ENCODE assay signal across 40 mouse cellular contexts in genomic region chr4:63589987-63590386, GRCm38 (mm10). TPM values are rescaled to one million over a fixed set of nuclear protein-coding genes. Genes with fewer than 3 reads are reported as not detected.
DNase-seq lines count a peak whose midpoint lies in the region; ATAC-seq lines count a peak whose summit lies in the region.
"Had no signal": no experiment of that assay in that cellular context is flagged by ENCODE, and none has a peak within 500 bp of the region (broad histone marks: within the 10 kb centered on the region; RNA-seq: fewer than 3 reads in every experiment).

No protein-coding gene starts in this region.

- no peaks in the 10 kb centered on the region; the same call in 1 of the 2 replicates for H3K4me1 ChIP-seq in heart, embryonic 11.5 days (ENCODE audit: control insufficient read depth, insufficient read depth, low read length)
- H3K4me1 ChIP-seq: hindbrain, embryonic 13.5 days; limb, embryonic 15.5 days; megakaryocyte, embryonic 14.5 days; midbrain, embryonic 12.5 days had no signal

- no peak overlapping the region for H3K4me3 ChIP-seq in heart, embryonic 11.5 days (ENCODE audit: low read depth, low read length)
- H3K4me3 ChIP-seq: erythroblast, embryonic 14.5 days; gastrocnemius, adult 2 months; heart, embryonic 10.5 days; hindbrain, embryonic 13.5 days; kidney, embryonic 15.5 days; layer of hippocampus, adult 2 months; limb, embryonic 15.5 days; liver, embryonic 13.5 days; megakaryocyte, embryonic 14.5 days; midbrain, embryonic 12.5 days had no signal

- no peak overlapping the region for H3K4me2 ChIP-seq in heart, embryonic 11.5 days
- H3K4me2 ChIP-seq: hindbrain, embryonic 13.5 days; kidney, embryonic 15.5 days; limb, embryonic 15.5 days; liver, embryonic 13.5 days; midbrain, embryonic 12.5 days had no signal

- no peaks in the 10 kb centered on the region for H3K36me3 ChIP-seq in splenic B cell, adult 2 months (ENCODE audit: control insufficient read depth, insufficient read depth, low read length, poor library complexity, severe bottlenecking)
- no peaks in the 10 kb centered on the region for H3K36me3 ChIP-seq in heart, embryonic 11.5 days (ENCODE audit: control insufficient read depth, insufficient read depth, low read length)
- H3K36me3 ChIP-seq: heart, embryonic 10.5 days; hindbrain, embryonic 13.5 days; kidney, embryonic 15.5 days; limb, embryonic 15.5 days; liver, embryonic 13.5 days; midbrain, embryonic 12.5 days had no signal

- H3K27ac ChIP-seq in heart, embryonic 11.5 days (ENCODE audit: low read depth, low read length), result no peak overlapping the region
- H3K27ac ChIP-seq: gastrocnemius, adult 2 months; heart, embryonic 10.5 days; hindbrain, embryonic 13.5 days; kidney, embryonic 15.5 days; layer of hippocampus, adult 2 months; limb, embryonic 15.5 days; liver, embryonic 13.5 days; midbrain, embryonic 12.5 days had no signal

- H3K9me3 ChIP-seq in heart, embryonic 11.5 days (replicated peaks; ENCODE audit: control insufficient read depth, low read length), result no peaks in the 10 kb centered on the region
- H3K9me3 ChIP-seq: heart, embryonic 10.5 days; hindbrain, embryonic 13.5 days; kidney, embryonic 15.5 days; limb, embryonic 15.5 days; liver, embryonic 13.5 days; megakaryocyte, embryonic 14.5 days; midbrain, embryonic 12.5 days had no signal

- DNase-seq in CD4-positive, CD25-positive, alpha-beta regulatory T cell, adult 2 months (ENCODE audit: low read depth, low spot score), result peak; percentile 12
- DNase-seq in splenic B cell, adult 2 months (ENCODE audit: low read depth, low spot score), result peak; percentile 36
- no peak for DNase-seq in urinary bladder, postnatal 14 days (ENCODE audit: low spot score)
- DNase-seq: adrenal gland, adult 8-10 months; cerebellum, adult 11 months; cerebellum, adult 9-10 months; gastrocnemius, adult 2 months; heart, postnatal 36 days; kidney, adult 18-20 months; kidney, postnatal 36 days; left cerebral cortex, postnatal 4 days; liver, embryonic 13.5 days; lung, adult 18-20 months; right cerebral cortex, postnatal 25 days; thymus, postnatal 14 days had no signal

- no peak for ATAC-seq in CD4-positive, CD25-positive, alpha-beta regulatory T cell, adult 4 months
- peak; percentile 94 for ATAC-seq in common myeloid progenitor, adult 5-6 weeks (replicated peaks; ENCODE audit: low read depth, poor library complexity, severe bottlenecking)
- peak; percentile 82 for ATAC-seq in megakaryocyte, adult 5-6 weeks (ENCODE audit: poor library complexity, severe bottlenecking)
- ATAC-seq in heart, embryonic 11.5 days (replicated peaks; ENCODE audit: insufficient number of reproducible peaks, low FRiP score, low TSS enrichment), result no peak
- no peak for ATAC-seq in inflammation-experienced regulatory T-cells, adult 6 months
- ATAC-seq: forebrain, embryonic 16.5 days; lung, postnatal 0 days had no signal

- H3K9ac ChIP-seq in heart, embryonic 11.5 days (ENCODE audit: low read depth, low read length), result no peak overlapping the region
- H3K9ac ChIP-seq: hindbrain, embryonic 13.5 days; kidney, embryonic 15.5 days; limb, embryonic 15.5 days; liver, embryonic 13.5 days; midbrain, embryonic 12.5 days had no signal

- 80% methylated on average over 7 of the region's 7 CpGs for WGBS in heart, embryonic 11.5 days (ENCODE audit: insufficient replicate concordance)

- H3K27me3 ChIP-seq in splenic B cell, adult 2 months (ENCODE audit: control insufficient read depth, insufficient read depth, low read length, poor library complexity, severe bottlenecking), result no peaks in the 10 kb centered on the region
- H3K27me3 ChIP-seq in heart, embryonic 11.5 days (ENCODE audit: control insufficient read depth, insufficient read depth, low read length), result no peaks in the 10 kb centered on the region
- H3K27me3 ChIP-seq: hindbrain, embryonic 13.5 days; kidney, embryonic 15.5 days; limb, embryonic 15.5 days; liver, embryonic 13.5 days; midbrain, embryonic 12.5 days had no signal

RNA-seq across cellular contexts. Expression of gene Gm11213, which starts 15.1 kb away (rescaled TPM):
- not detected for polyA plus RNA-seq in CD4-positive, CD25-positive, alpha-beta regulatory T cell, adult 4 months (2017; shearing (Covaris generic))
- not detected in 2 replicates for total RNA-seq in common myeloid progenitor, adult 5-6 weeks (2017)
- not detected in 2 replicates for total RNA-seq in megakaryocyte, adult 5-6 weeks (2015)
- not detected in 2 replicates for total RNA-seq in megakaryocyte, adult 5-6 weeks (2017)
- polyA plus RNA-seq in heart, embryonic 11.5 days (2014; fragmentation: Nextera tagmentation; extraction: Ambion mirVana), result not detected in 2 replicates
- not detected for polyA plus RNA-seq in inflammation-experienced regulatory T-cells, adult 6 months (2017; shearing (Covaris generic))
- total RNA-seq: adrenal gland, adult 8-10 months; adrenal gland, postnatal 4 days; gastrocnemius, adult 2 months; gastrocnemius, postnatal 4 days; heart, postnatal 36 days; layer of hippocampus, adult 2 months; layer of hippocampus, postnatal 25 days; left cerebral cortex, postnatal 4 days; neutrophil, adult 5-6 weeks had no signal
- polyA plus RNA-seq: embryonic facial prominence, embryonic 14.5 days; erythroblast, embryonic 14.5 days; forebrain, embryonic 11.5 days; forebrain, embryonic 16.5 days; heart, embryonic 10.5 days; heart, embryonic 16.5 days; hindbrain, embryonic 13.5 days; kidney, embryonic 15.5 days; limb, embryonic 15.5 days; liver, embryonic 13.5 days; lung, postnatal 0 days; midbrain, embryonic 12.5 days; neural tube, embryonic 11.5 days; stomach, embryonic 16.5 days; urinary bladder, adult 2 months had no signal

RNA-seq across cellular contexts. Expression of gene Tmem268, which starts 31.4 kb away (rescaled TPM):
- 10 to 100 TPM; 20.8 to 32.9 TPM for polyA plus RNA-seq in CD4-positive, CD25-positive, alpha-beta regulatory T cell, adult 4 months (2017; shearing (Covaris generic))
- total RNA-seq in common myeloid progenitor, adult 5-6 weeks (2017), result 14.9 and 33.9 TPM in 2 replicates
- 22.4 and 24.3 TPM in 2 replicates for total RNA-seq in megakaryocyte, adult 5-6 weeks (2015)
- total RNA-seq in megakaryocyte, adult 5-6 weeks (2017), result 43.5 and 58.0 TPM in 2 replicates
- 5.5 and 5.8 TPM in 2 replicates for polyA plus RNA-seq in heart, embryonic 11.5 days (2014; fragmentation: Nextera tagmentation; extraction: Ambion mirVana)
- polyA plus RNA-seq in inflammation-experienced regulatory T-cells, adult 6 months (2017; shearing (Covaris generic)), result 10 to 100 TPM; 17.1 to 23.9 (median 19.5) TPM

RNA-seq across cellular contexts. Expression of gene Tex48, which starts 32.2 kb away (rescaled TPM):
- not detected for polyA plus RNA-seq in CD4-positive, CD25-positive, alpha-beta regulatory T cell, adult 4 months (2017; shearing (Covaris generic))
- not detected in 2 replicates for total RNA-seq in common myeloid progenitor, adult 5-6 weeks (2017)
- not detected in 2 replicates for total RNA-seq in megakaryocyte, adult 5-6 weeks (2015)
- not detected in 2 replicates for total RNA-seq in megakaryocyte, adult 5-6 weeks (2017)
- not detected in 2 replicates for polyA plus RNA-seq in heart, embryonic 11.5 days (2014; fragmentation: Nextera tagmentation; extraction: Ambion mirVana)
- not detected for polyA plus RNA-seq in inflammation-experienced regulatory T-cells, adult 6 months (2017; shearing (Covaris generic))
- total RNA-seq: adrenal gland, adult 8-10 months; adrenal gland, postnatal 4 days; gastrocnemius, adult 2 months; gastrocnemius, postnatal 4 days; heart, postnatal 36 days; layer of hippocampus, adult 2 months; layer of hippocampus, postnatal 25 days; left cerebral cortex, postnatal 4 days; neutrophil, adult 5-6 weeks had no signal
- polyA plus RNA-seq: embryonic facial prominence, embryonic 14.5 days; erythroblast, embryonic 14.5 days; forebrain, embryonic 11.5 days; forebrain, embryonic 16.5 days; heart, embryonic 10.5 days; heart, embryonic 16.5 days; hindbrain, embryonic 13.5 days; kidney, embryonic 15.5 days; limb, embryonic 15.5 days; liver, embryonic 13.5 days; lung, postnatal 0 days; midbrain, embryonic 12.5 days; neural tube, embryonic 11.5 days; stomach, embryonic 16.5 days; urinary bladder, adult 2 months had no signal

RNA-seq across cellular contexts. Expression of gene Atp6v1g1, which starts 45.4 kb away (rescaled TPM):
- polyA plus RNA-seq in CD4-positive, CD25-positive, alpha-beta regulatory T cell, adult 4 months (2017; shearing (Covaris generic)), result 100 to 1,000 TPM; 198 to 222 TPM
- total RNA-seq in common myeloid progenitor, adult 5-6 weeks (2017), result 75.4 and 77.0 TPM in 2 replicates
- total RNA-seq in megakaryocyte, adult 5-6 weeks (2015), result 197 and 229 TPM in 2 replicates
- 111 and 159 TPM in 2 replicates for total RNA-seq in megakaryocyte, adult 5-6 weeks (2017)
- 213 and 221 TPM in 2 replicates for polyA plus RNA-seq in heart, embryonic 11.5 days (2014; fragmentation: Nextera tagmentation; extraction: Ambion mirVana)
- 100 to 1,000 TPM; 197 to 241 (median 218) TPM for polyA plus RNA-seq in inflammation-experienced regulatory T-cells, adult 6 months (2017; shearing (Covaris generic))

Comparison
In these comparisons a context has a peak if more than half of its experiments do, and no peak if none do; other contexts are left out.
1. ATAC-seq: peak in common myeloid progenitor, adult 5-6 weeks (single experiment) and megakaryocyte, adult 5-6 weeks (single experiment); none in CD4-positive, CD25-positive, alpha-beta regulatory T cell, adult 4 months (single experiment), heart, embryonic 11.5 days (single experiment) and inflammation-experienced regulatory T-cells, adult 6 months (single experiment).